Comparison of ENCODE assay signal across 13 mouse cellular contexts in genomic region chr10:121391901-121392300, GRCm38 (mm10). TPM values are rescaled to one million over a fixed set of nuclear protein-coding genes. Genes with fewer than 3 reads are reported as not detected.
DNase-seq lines count a peak whose midpoint lies in the region.
"Had no signal": no experiment of that assay in that cellular context is flagged by ENCODE, and none has a peak within 500 bp of the region (broad histone marks: within the 10 kb centered on the region; RNA-seq: fewer than 3 reads in every experiment).

No protein-coding gene starts in this region.

- peak; percentile 18 for DNase-seq in cerebellum, adult 11 months
- no peak for DNase-seq in cerebellum, postnatal 14 days
- peak; percentile 37 for DNase-seq in right cerebral cortex, adult 18-20 months
- no peak for DNase-seq in right cerebral cortex, postnatal 36 days (ENCODE audit: low spot score in 2 of 2)
- DNase-seq in cerebellum, postnatal 36 days, result peak; percentile 30 to 34
- DNase-seq in adrenal gland, adult 18-20 months (ENCODE audit: low spot score in 2 of 2), result no peak
- no peak for DNase-seq in spleen, postnatal 4 days (ENCODE audit: low spot score in 2 of 2)
- DNase-seq: adrenal gland, postnatal 25 days; embryo, embryonic 11 days; gastrocnemius, postnatal 10 days; heart, adult 18-20 months; heart, postnatal 10 days; kidney, adult 18-20 months had no signal

RNA-seq across cellular contexts. Expression of gene Gns, which starts 27.0 kb away (rescaled TPM):
- 100 to 1,000 TPM; 154 to 231 TPM for total RNA-seq in adrenal gland, adult 18-20 months (2021)

RNA-seq across cellular contexts. Expression of gene Tbc1d30, which starts 40.8 kb away (rescaled TPM):
- 1 to 10 TPM; 2.6 to 8.3 TPM for total RNA-seq in adrenal gland, adult 18-20 months (2021)

Comparison
In these comparisons a context has a peak if more than half of its experiments do, and no peak if none do; other contexts are left out.
1. DNase-seq: peak in cerebellum, adult 11 months (single experiment), right cerebral cortex, adult 18-20 months (single experiment) and cerebellum, postnatal 36 days (2 of 2); none in cerebellum, postnatal 14 days (0 of 2), right cerebral cortex, postnatal 36 days (0 of 2), adrenal gland, adult 18-20 months (0 of 2) and spleen, postnatal 4 days (0 of 2).